Mouse (Mus musculus) intestine, postnatal 0 days (tissue): ENCODE data around the gene Foxp4. TPM values are rescaled to one million over a fixed set of nuclear protein-coding genes. Genes with fewer than 3 reads are reported as not detected.

Experiments
- ATAC-seq: fragments of 200-750 bp; cut with Nextera tagmentation; 2 replicates; pipeline ENCODE4 v1.8.0; 2017; ENCODE audit warnings: mild to moderate bottlenecking, moderate TSS enrichment, moderate library complexity
- H3K27ac ChIP-seq: fragments of 300-500 bp; sonication (generic); 2 replicates; pipeline ENCODE4 v1.5.1; 2014; ENCODE audit warnings: mild to moderate bottlenecking, low read depth, low read length, moderate library complexity
- H3K27me3 ChIP-seq: fragments of 300-500 bp; sonication (generic); replicated peaks from 2 replicates; pipeline ENCODE4 v1.6.1; 2014; ENCODE audit warnings: low read length, mixed read lengths; ENCODE audit not compliant: control insufficient read depth, insufficient read depth
- H3K36me3 ChIP-seq: fragments of 300-500 bp; sonication (generic); 2 replicates; pipeline ENCODE4 v1.6.1; 2014; ENCODE audit warnings: mild to moderate bottlenecking, moderate library complexity; ENCODE audit not compliant: control insufficient read depth, insufficient read depth
- H3K4me1 ChIP-seq: fragments of 300-500 bp; sonication (generic); replicated peaks from 2 replicates; pipeline ENCODE4 v1.6.1; 2014; ENCODE audit warnings: antibody characterized with exemption, low read length, mixed read lengths; ENCODE audit not compliant: control insufficient read depth, insufficient read depth
- H3K4me2 ChIP-seq: fragments of 300-500 bp; sonication (generic); replicated peaks from 2 replicates; pipeline ENCODE4 v1.6.1; 2014; ENCODE audit warnings: low read depth, mild to moderate bottlenecking, moderate library complexity
- H3K4me3 ChIP-seq: fragments of 300-500 bp; sonication (generic); 2 replicates; pipeline ENCODE4 v1.5.1; 2014; ENCODE audit warnings: low read depth, low read length
- H3K9ac ChIP-seq: fragments of 300-500 bp; sonication (generic); 2 replicates; pipeline ENCODE4 v1.6.1; 2014; ENCODE audit warnings: mild to moderate bottlenecking, low read depth, low read length
- H3K9me3 ChIP-seq: fragments of 300-500 bp; sonication (generic); 2 replicates; pipeline ENCODE4 v1.6.1; 2016; ENCODE audit warnings: mixed run types; ENCODE audit not compliant: control insufficient read depth
- CTCF ChIP-seq: sonication (generic); IDR thresholded peaks from 2 replicates; pipeline ENCODE4 v1.5.1; 2016; ENCODE audit warnings: low read depth, mild to moderate bottlenecking, control low read depth, antibody characterized with exemption, moderate library complexity
- WGBS: fragments of 180-500 bp; shearing (Covaris S2); extraction: QIAGEN DNeasy Blood & Tissue Kit; methylation state at CpG from one replicate; pipeline ENCODE4 v1.1.7; 2014; 5-methylcytosine and 5-hydroxymethylcytosine counted together
- polyA plus RNA-seq: library from polyadenylated mRNA; unstranded; fragments of >200 nt; fragmentation: Nextera tagmentation; extraction: Ambion mirVana; gene quantifications from 2 replicates; pipeline ENCODE4 v1.2.1, GENCODE M21; 2015

Foxp4 gene
- polyA plus RNA-seq, 1 experiment from 2014 or later, result 12.9 TPM

DNA sequence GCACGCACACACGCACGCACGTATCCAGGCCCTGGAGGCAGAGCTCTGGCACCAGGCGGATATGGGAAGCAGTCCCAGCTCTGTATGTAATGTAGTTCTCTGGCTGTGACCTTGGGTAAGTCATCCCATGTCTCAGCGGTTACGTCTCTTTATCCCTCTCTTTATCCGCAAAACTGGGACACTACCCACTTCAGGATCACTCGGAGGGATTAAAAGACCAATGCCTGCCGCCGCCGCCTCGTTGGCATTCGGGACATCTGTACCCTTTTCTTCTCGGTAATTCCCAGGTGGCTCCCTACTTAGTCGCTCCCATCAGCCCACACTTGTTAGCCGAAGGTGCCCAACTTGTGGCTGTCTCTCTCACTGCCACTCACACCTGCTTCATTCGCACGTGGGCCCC is 35.2 kb downstream of the Foxp4 start:
- Histone ChIP-seq H3K4me2 (no peak overlapping the region), H3K27ac (no peak overlapping the region), H3K9ac (no peak overlapping the region), H3K4me3 (no peak overlapping the region), H3K9me3 (no peaks in the 10 kb centered on the region), H3K36me3 (peaks cover 19% of the 10 kb centered on the region), H3K27me3 (no peaks in the 10 kb centered on the region), H3K4me1 (peaks cover 14% of the 10 kb centered on the region; the same call in 1 of the 2 replicates)
- no peak for ATAC-seq
- WGBS, result 65% methylated on average over 19 of the region's 19 CpGs
- TF ChIP-seq CTCF, result no peak

DNA sequence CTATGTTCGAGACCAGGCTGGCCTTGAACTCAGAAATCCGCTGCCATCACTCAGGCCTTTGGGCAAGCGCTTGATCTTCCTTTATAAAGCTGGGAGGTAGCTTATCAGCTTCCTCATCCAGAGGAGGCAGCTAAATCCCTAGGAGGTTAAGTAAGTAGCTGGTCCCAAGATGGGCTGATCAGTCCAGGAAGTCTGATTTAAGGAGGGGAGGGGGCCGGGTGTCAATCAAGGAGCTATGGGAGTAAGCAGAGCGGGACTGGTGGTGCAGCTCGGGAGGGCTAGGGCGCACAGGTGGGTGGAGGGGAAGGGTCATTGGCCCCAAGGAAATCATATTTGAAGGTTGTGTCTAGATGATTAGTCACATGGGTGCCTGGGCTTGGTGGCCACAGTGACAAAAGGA is 35.8 kb downstream of the Foxp4 start:
- Histone ChIP-seq H3K27me3 (no peaks in the 10 kb centered on the region), H3K4me3 (no peak overlapping the region), H3K27ac (peak overlapping the region; percentile 75; the same call in 1 of the 2 replicates), H3K36me3 (peaks cover 21% of the 10 kb centered on the region), H3K4me2 (no peak overlapping the region), H3K4me1 (peaks cover 14% of the 10 kb centered on the region; the same call in 1 of the 2 replicates), H3K9ac (no peak overlapping the region), H3K9me3 (no peaks in the 10 kb centered on the region)
- 68% methylated on average over 7 of the region's 7 CpGs for WGBS
- no peak for ATAC-seq
- no peak for TF ChIP-seq CTCF

DNA sequence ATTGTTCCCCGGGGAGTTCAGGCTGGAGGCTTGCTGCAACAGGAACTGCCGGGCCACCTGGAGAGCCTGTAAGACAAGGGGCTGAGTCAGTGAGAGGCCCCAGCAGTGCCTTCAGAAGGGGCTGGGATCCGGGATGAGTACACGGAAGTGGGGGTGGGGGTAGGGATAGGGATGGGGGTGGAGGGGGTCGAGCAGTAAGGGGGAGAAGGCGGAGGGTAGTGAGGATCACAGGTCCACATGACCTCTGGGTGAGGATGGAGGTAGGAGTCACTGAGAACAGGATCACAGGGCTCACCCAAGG is 36.3 kb downstream of the Foxp4 start:
- no peaks in the 10 kb centered on the region for H3K27me3 ChIP-seq
- H3K4me3 ChIP-seq, result no peak overlapping the region
- H3K36me3 ChIP-seq, result peaks cover 24% of the 10 kb centered on the region
- no peaks in the 10 kb centered on the region for H3K9me3 ChIP-seq
- peak; percentile 40 for ATAC-seq
- H3K9ac ChIP-seq, result no peak overlapping the region
- H3K4me2 ChIP-seq, result peak overlapping the region; percentile 32; the same call in 1 of the 2 replicates
- H3K4me1 ChIP-seq, result peaks cover 14% of the 10 kb centered on the region; the same call in 1 of the 2 replicates
- 15% methylated on average over 6 of the region's 6 CpGs for WGBS
- peak overlapping the region; percentile 75 for H3K27ac ChIP-seq
- no peak for TF ChIP-seq CTCF

DNA sequence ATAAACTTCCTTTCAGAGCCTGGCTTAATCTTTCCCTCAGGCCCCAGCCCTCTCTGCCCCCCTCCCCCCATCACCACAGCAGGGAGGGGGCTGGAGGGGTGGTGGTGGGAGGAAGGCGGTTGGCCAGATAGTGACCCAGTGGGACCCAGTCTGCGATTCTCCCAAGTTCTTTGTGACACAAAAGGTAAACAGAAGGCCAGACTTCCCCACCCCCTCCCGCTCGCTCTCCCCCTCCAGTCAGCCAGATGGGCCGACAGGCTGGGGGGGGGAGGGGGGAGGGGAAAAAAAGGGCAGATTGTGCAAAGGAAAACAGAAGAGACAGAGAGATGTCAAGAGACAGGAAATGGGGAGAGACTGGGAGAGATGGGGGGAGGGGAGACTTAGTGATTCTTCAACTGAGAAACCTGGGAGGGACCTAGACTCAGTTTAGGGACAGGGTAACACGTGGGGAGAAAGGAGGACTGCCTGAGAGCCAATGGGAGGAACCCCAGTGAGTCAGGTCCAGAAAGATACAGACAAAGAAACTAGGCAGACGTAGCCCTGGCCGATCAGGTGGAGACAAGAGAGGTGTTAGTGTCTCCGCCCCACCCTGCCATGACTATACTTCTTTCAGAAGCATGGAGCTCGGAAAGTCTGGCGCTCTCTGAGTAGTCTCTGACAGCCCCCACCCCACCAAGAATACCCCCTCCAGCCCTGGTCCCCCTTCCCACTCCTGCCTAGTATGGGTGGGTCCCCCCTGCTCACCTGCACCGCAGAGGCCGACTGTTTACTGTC is 36.9 kb downstream of the Foxp4 start:
- Histone ChIP-seq H3K4me2 (peak overlapping the region; percentile 32), H3K9ac (0 out of 2 replicates have a peak overlapping the region, but pooled peaks have one; percentile 17), H3K4me3 (no peak overlapping the region), H3K9me3 (no peaks in the 10 kb centered on the region), H3K27ac (peak overlapping the region; percentile 75), H3K27me3 (no peaks in the 10 kb centered on the region), H3K36me3 (peaks cover 28% of the 10 kb centered on the region), H3K4me1 (peaks cover 14% of the 10 kb centered on the region; the same call in 1 of the 2 replicates)
- peak; percentile 44; the same call in 1 of the 2 replicates for ATAC-seq
- no peak for TF ChIP-seq CTCF
- 29% methylated on average over 13 of the region's 13 CpGs for WGBS

DNA sequence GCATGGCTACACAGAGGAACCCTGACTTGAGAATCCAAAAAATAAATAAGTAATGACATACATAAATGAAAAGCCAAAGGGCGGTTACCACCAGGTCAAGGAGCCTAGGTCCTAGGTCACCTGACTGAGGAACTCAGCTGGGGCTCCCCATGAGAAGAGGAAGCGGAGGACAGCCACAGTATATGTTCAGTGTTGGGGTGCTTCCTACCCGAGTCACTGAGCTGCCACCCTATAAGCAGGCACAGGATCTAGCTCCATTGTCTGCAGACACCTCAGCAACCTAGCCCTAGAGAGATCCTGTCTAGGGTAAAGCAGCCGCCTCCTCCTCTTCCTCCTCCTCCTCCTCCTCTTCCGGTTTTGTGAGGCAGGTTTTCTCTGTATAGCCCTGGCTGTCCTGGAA is 41.3 kb downstream of the Foxp4 start:
- no peak overlapping the region for H3K27ac ChIP-seq
- 78% methylated on average over 5 of the region's 5 CpGs for WGBS
- no peak overlapping the region for H3K4me3 ChIP-seq
- H3K9ac ChIP-seq, result no peak overlapping the region
- no peak for TF ChIP-seq CTCF
- H3K4me1 ChIP-seq, result peaks cover 14% of the 10 kb centered on the region; the same call in 1 of the 2 replicates
- H3K4me2 ChIP-seq, result no peak overlapping the region
- no peaks in the 10 kb centered on the region for H3K9me3 ChIP-seq
- no peaks in the 10 kb centered on the region for H3K27me3 ChIP-seq
- ATAC-seq, result no peak
- peaks cover 57% of the 10 kb centered on the region for H3K36me3 ChIP-seq

DNA sequence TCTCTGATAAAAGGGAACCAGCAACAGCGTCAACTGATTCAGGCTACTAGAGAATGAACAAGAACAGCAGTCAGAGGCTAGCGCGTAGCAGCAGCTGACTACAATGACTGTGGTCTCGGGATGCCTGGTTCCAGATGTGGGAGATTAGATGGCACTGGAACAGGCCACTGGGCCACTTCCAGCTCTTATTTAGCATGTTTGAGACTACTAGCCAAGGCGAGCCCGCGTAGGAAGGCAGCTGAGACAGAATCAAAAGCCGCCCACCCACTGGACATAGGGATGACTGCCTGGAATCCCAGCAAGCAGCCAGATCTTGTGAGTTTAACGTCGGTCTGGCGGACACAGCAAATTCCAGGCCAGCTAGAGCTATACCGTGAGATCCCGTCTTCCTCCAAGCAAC is 43.1 kb downstream of the Foxp4 start:
- H3K27ac ChIP-seq, result no peak overlapping the region
- no peak for ATAC-seq
- no peak for TF ChIP-seq CTCF
- no peak overlapping the region for H3K4me2 ChIP-seq
- H3K4me1 ChIP-seq, result no peaks in the 10 kb centered on the region
- peaks cover 75% of the 10 kb centered on the region for H3K36me3 ChIP-seq
- 75% methylated on average over 13 of the region's 13 CpGs for WGBS
- no peak overlapping the region for H3K9ac ChIP-seq
- no peaks in the 10 kb centered on the region for H3K27me3 ChIP-seq
- H3K4me3 ChIP-seq, result no peak overlapping the region
- H3K9me3 ChIP-seq, result no peaks in the 10 kb centered on the region
